Mouse (Mus musculus): ENCODE results near the gene Shoc2. TPM values are rescaled to one million over a fixed set of nuclear protein-coding genes. Genes with fewer than 3 reads are reported as not detected.

Gene Shoc2
- total and polyA plus RNA-seq, 3 experiments: 12.3 to 26.1 (median 25.4) TPM

GRCm38 (mm10) chr19:54015503-54015902 is 71.4 kb downstream of the Shoc2 start:
- DNase-seq: no peak
- H3K27ac ChIP-seq: no peak overlapping the region
- intact Hi-C loops (cut with DNase I): no loop called here
- H3K4me3 ChIP-seq: no peak overlapping the region
- TF ChIP-seq EP300 (IDR thresholded peaks at IDR 0.05; ENCODE audit: insufficient read depth, low read depth, low read length) (no peak), POLR2A (IDR thresholded peaks at IDR 0.05; ENCODE audit: insufficient read depth, low read depth, low read length) (no peak), CTCF (IDR thresholded peaks at IDR 0.05) (no peak)
- no peak overlapping the region for H3K9ac ChIP-seq (ENCODE audit: low read depth, low read length)
- no peaks in the 10 kb centered on the region for H3K36me3 ChIP-seq (ENCODE audit: control insufficient read depth, insufficient read depth, low read length)
- peaks cover 4% of the 10 kb centered on the region; the same call in 1 of the 2 replicates for H3K79me2 ChIP-seq (replicated peaks; ENCODE audit: control insufficient read depth, insufficient read depth, low read length)
- H3K27me3 ChIP-seq (ENCODE audit: control insufficient read depth, insufficient read depth, low read length): no peaks in the 10 kb centered on the region
- 98% methylated on average over 5 of the region's 5 CpGs for WGBS
- peaks cover 2% of the 10 kb centered on the region; the same call in 1 of the 2 replicates for H3K4me1 ChIP-seq (ENCODE audit: control insufficient read depth, insufficient read depth, low read length)

DNA sequence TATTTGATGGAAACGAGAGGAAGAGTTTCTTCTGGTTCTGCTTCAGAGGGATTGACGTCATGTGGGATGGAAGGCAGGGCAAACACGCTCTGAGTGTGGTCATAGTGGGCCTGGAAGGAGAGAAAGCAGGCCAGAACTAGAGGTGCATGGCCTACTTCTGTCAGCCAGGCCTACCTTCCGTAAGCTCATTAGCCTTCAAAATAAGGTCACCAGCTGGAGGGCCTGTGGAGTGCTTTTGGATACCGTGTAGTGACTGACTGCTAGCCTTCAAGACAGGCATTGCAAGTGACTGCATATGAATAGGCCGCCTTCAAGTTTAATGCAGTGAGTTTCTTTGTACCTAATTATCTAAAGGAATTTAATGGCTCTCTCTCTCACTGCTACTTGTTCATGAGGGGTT is 91.0 kb downstream of the Shoc2 start:
- WGBS: 92% methylated on average over 6 of the region's 6 CpGs
- Histone ChIP-seq H3K9ac (ENCODE audit: low read depth, low read length) (no peak overlapping the region), H3K36me3 (ENCODE audit: control insufficient read depth, insufficient read depth, low read length) (peaks cover 6% of the 10 kb centered on the region), H3K79me2 (replicated peaks; ENCODE audit: control insufficient read depth, insufficient read depth, low read length) (no peaks in the 10 kb centered on the region), H3K4me3 (no peak overlapping the region), H3K27ac (no peak overlapping the region), H3K27me3 (ENCODE audit: control insufficient read depth, insufficient read depth, low read length) (no peaks in the 10 kb centered on the region), H3K4me1 (ENCODE audit: control insufficient read depth, insufficient read depth, low read length) (no peaks in the 10 kb centered on the region)
- no peak for DNase-seq
- TF ChIP-seq EP300 (IDR thresholded peaks at IDR 0.05; ENCODE audit: insufficient read depth, low read depth, low read length): no peak
- no peak for TF ChIP-seq POLR2A (IDR thresholded peaks at IDR 0.05; ENCODE audit: insufficient read depth, low read depth, low read length)
- no peak for TF ChIP-seq CTCF (IDR thresholded peaks at IDR 0.05)
- intact Hi-C loops (cut with DNase I): no loop called here

DNA sequence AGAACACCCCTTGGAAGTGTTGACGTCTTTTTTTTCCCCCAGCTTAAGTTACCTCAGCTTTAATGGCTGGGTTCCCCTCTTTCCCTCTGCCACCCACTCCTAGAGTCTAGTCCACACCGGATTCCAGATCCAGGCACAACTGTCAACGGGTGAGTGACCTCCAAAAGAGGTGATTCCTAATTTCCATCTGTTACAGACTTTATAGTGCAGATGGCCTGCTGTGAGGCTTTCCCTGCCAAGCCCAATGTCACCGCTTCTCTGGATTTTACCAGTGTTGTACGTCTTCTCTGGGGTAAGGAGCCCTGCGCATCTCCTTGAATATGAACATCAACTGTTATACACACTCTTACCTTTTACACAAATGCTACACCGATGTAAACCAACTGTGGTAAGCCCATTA is 95.3 kb downstream of the Shoc2 start:
- WGBS: 80% methylated on average over 7 of the region's 7 CpGs
- H3K4me1 ChIP-seq (ENCODE audit: control insufficient read depth, insufficient read depth, low read length): no peaks in the 10 kb centered on the region

GRCm38 (mm10) chr19:54040356-54041028 is 96.4 kb downstream of the Shoc2 start:
- intact Hi-C loops (cut with DNase I): loop anchor here (5.0 to 10.0 kb wide), 3 partner anchors 93 to 1024 kb away; no protein-coding TSS in a partner anchor
- Histone ChIP-seq H3K27me3 (ENCODE audit: control insufficient read depth, insufficient read depth, low read length) (peaks cover 6% of the 10 kb centered on the region; the same call in 1 of the 2 replicates), H3K79me2 (replicated peaks; ENCODE audit: control insufficient read depth, insufficient read depth, low read length) (no peaks in the 10 kb centered on the region), H3K4me1 (ENCODE audit: control insufficient read depth, insufficient read depth, low read length) (no peaks in the 10 kb centered on the region), H3K9ac (ENCODE audit: low read depth, low read length) (no peak overlapping the region), H3K36me3 (ENCODE audit: control insufficient read depth, insufficient read depth, low read length) (no peaks in the 10 kb centered on the region), H3K4me3 (no peak overlapping the region), H3K27ac (no peak overlapping the region)
- DNase-seq: no peak
- TF ChIP-seq CTCF (IDR thresholded peaks at IDR 0.05) (no peak), EP300 (IDR thresholded peaks at IDR 0.05; ENCODE audit: insufficient read depth, low read depth, low read length) (no peak)
- 34% methylated on average over 4 of the region's 4 CpGs for WGBS

More for the DNA sequence above, 95.3 kb downstream of the Shoc2 start:
- no peak for TF ChIP-seq POLR2A (IDR thresholded peaks at IDR 0.05; ENCODE audit: insufficient read depth, low read depth, low read length)
- no peak for TF ChIP-seq EP300 (IDR thresholded peaks at IDR 0.05; ENCODE audit: insufficient read depth, low read depth, low read length)
- TF ChIP-seq CTCF (IDR thresholded peaks at IDR 0.05): no peak
- Histone ChIP-seq H3K27me3 (ENCODE audit: control insufficient read depth, insufficient read depth, low read length) (no peaks in the 10 kb centered on the region), H3K79me2 (replicated peaks; ENCODE audit: control insufficient read depth, insufficient read depth, low read length) (no peaks in the 10 kb centered on the region), H3K36me3 (ENCODE audit: control insufficient read depth, insufficient read depth, low read length) (no peaks in the 10 kb centered on the region), H3K4me3 (no peak overlapping the region), H3K27ac (no peak overlapping the region), H3K9ac (ENCODE audit: low read depth, low read length) (no peak overlapping the region)
- intact Hi-C loops (cut with DNase I): no loop called here
- no peak for DNase-seq

GRCm38 (mm10) chr19:54041029-54041367 is 96.9 kb downstream of the Shoc2 start:
- Histone ChIP-seq H3K9ac (ENCODE audit: low read depth, low read length) (no peak overlapping the region), H3K79me2 (replicated peaks; ENCODE audit: control insufficient read depth, insufficient read depth, low read length) (no peaks in the 10 kb centered on the region), H3K27ac (no peak overlapping the region), H3K27me3 (ENCODE audit: control insufficient read depth, insufficient read depth, low read length) (peaks cover 10% of the 10 kb centered on the region), H3K4me1 (ENCODE audit: control insufficient read depth, insufficient read depth, low read length) (no peaks in the 10 kb centered on the region), H3K4me3 (no peak overlapping the region), H3K36me3 (ENCODE audit: control insufficient read depth, insufficient read depth, low read length) (no peaks in the 10 kb centered on the region)
- 26% methylated on average over 5 of the region's 5 CpGs for WGBS
- intact Hi-C loops (cut with DNase I): loop anchor here (5.0 to 10.0 kb wide), 3 partner anchors 94 to 1024 kb away; no protein-coding TSS in a partner anchor
- TF ChIP-seq EP300 (IDR thresholded peaks at IDR 0.05; ENCODE audit: insufficient read depth, low read depth, low read length): no peak
- no peak for TF ChIP-seq POLR2A (IDR thresholded peaks at IDR 0.05; ENCODE audit: insufficient read depth, low read depth, low read length)
- TF ChIP-seq CTCF (IDR thresholded peaks at IDR 0.05): no peak
- no peak for DNase-seq

- Histone ChIP-seq H3K4me3 (peak within 1 kb of the TSS; percentile 56), H3K36me3 (ENCODE audit: control insufficient read depth, insufficient read depth, low read length) (no peaks in the 10 kb centered on the region), H3K27me3 (ENCODE audit: control insufficient read depth, insufficient read depth, low read length) (peaks cover 23% of the 10 kb centered on the region), H3K27ac (no peak within 1 kb of the TSS), H3K9ac (ENCODE audit: low read depth, low read length) (peak within 1 kb of the TSS; percentile 13; the same call in 1 of the 2 replicates), H3K79me2 (replicated peaks; ENCODE audit: control insufficient read depth, insufficient read depth, low read length) (no peaks in the 10 kb centered on the region), H3K4me1 (ENCODE audit: control insufficient read depth, insufficient read depth, low read length) (0 out of 2 replicates have a peak, but pooled peaks cover 2% of the 10 kb centered on the region)
- intact Hi-C loops (cut with DNase I): loop anchor here (2.0 to 10.0 kb wide), 4 partner anchors 97 to 1163 kb away; no protein-coding TSS in a partner anchor
- 72% methylated on average over 5 of the region's 5 CpGs for WGBS
- TF ChIP-seq POLR2A (IDR thresholded peaks at IDR 0.05; ENCODE audit: insufficient read depth, low read depth, low read length) (no peak), CTCF (IDR thresholded peaks at IDR 0.05) (no peak), EP300 (IDR thresholded peaks at IDR 0.05; ENCODE audit: insufficient read depth, low read depth, low read length) (no peak)
- DNase-seq: no peak
Observed at GRCm38 (mm10) chr19:54043851-54044250, 99.7 kb downstream of the Shoc2 start, which contains the start of gene Adra2a. Gene Adra2a (plus strand): TSS chr19:54044151.
